In genomic region chr3:28111516-28111915, GRCm38 (mm10) we compare ENCODE assay signal across 14 mouse cellular contexts.
DNase-seq lines count a peak whose midpoint lies in the region; ATAC-seq and TF ChIP-seq lines count a peak whose summit lies in the region.
"Had no signal": no experiment of that assay in that cellular context is flagged by ENCODE, and none has a peak within 500 bp of the region (broad histone marks: within the 10 kb centered on the region; RNA-seq: fewer than 3 reads in every experiment).

No protein-coding gene starts in this region.

- H3K27ac ChIP-seq in heart, postnatal 0 days (ENCODE audit: low read depth), result peak overlapping the region; percentile 74
- H3K27ac ChIP-seq in midbrain, embryonic 11.5 days (ENCODE audit: low read depth, low read length), result no peak overlapping the region

- TF ChIP-seq EP300 in heart, postnatal 0 days (IDR thresholded peaks at IDR 0.05; ENCODE audit: low read depth), result peak; percentile 92

- H3K9ac ChIP-seq in heart, postnatal 0 days (replicated peaks; ENCODE audit: low read depth, low read length), result no peak overlapping the region
- no peak overlapping the region for H3K9ac ChIP-seq in midbrain, embryonic 11.5 days (ENCODE audit: low read length)

- 0 out of 2 replicates have a peak, but pooled peaks cover 6% of the 10 kb centered on the region for H3K36me3 ChIP-seq in heart, postnatal 0 days (replicated peaks; ENCODE audit: control insufficient read depth, insufficient read depth, low read length)
- no peaks in the 10 kb centered on the region for H3K36me3 ChIP-seq in midbrain, embryonic 11.5 days (ENCODE audit: control insufficient read depth, insufficient read depth, low read length)
- H3K36me3 ChIP-seq: G1E had no signal

- H3K9me3 ChIP-seq in heart, postnatal 0 days (replicated peaks; ENCODE audit: control insufficient read depth, low read length), result no peaks in the 10 kb centered on the region
- no peaks in the 10 kb centered on the region for H3K9me3 ChIP-seq in midbrain, embryonic 11.5 days (ENCODE audit: control insufficient read depth, low read length)
- H3K9me3 ChIP-seq: G1E; megakaryocyte, embryonic 14.5 days had no signal

- TF ChIP-seq POLR2A in lung, adult 2 months (IDR thresholded peaks at IDR 0.05; ENCODE audit: borderline replicate concordance, extremely low read depth, low read depth, low read length), result no peak

- H3K4me1 ChIP-seq in lung, adult 2 months (ENCODE audit: control insufficient read depth, insufficient read depth, low read length), result 0 out of 2 replicates have a peak, but pooled peaks cover 2% of the 10 kb centered on the region
- peaks cover 9% of the 10 kb centered on the region; the same call in 1 of the 2 replicates for H3K4me1 ChIP-seq in heart, postnatal 0 days (ENCODE audit: control insufficient read depth, insufficient read depth)
- H3K4me1 ChIP-seq in midbrain, embryonic 11.5 days (ENCODE audit: control insufficient read depth, insufficient read depth, low read length), result no peaks in the 10 kb centered on the region

- ATAC-seq in heart, postnatal 0 days (ENCODE audit: insufficient read depth, low read depth), result peak; percentile 69
- ATAC-seq in midbrain, embryonic 11.5 days (ENCODE audit: low FRiP score), result no peak
- no peak for ATAC-seq in erythroblast, adult 5-6 weeks (replicated peaks; ENCODE audit: low FRiP score, poor library complexity, severe bottlenecking)
- ATAC-seq: inflammation-experienced regulatory T-cells, adult 6 months had no signal

- no peak overlapping the region for H3K4me3 ChIP-seq in lung, adult 2 months (replicated peaks; ENCODE audit: extremely low read depth, low read depth, low read length)
- H3K4me3 ChIP-seq in heart, postnatal 0 days (ENCODE audit: low read depth, low read length), result no peak overlapping the region
- no peak overlapping the region for H3K4me3 ChIP-seq in midbrain, embryonic 11.5 days (ENCODE audit: low read depth, low read length)
- H3K4me3 ChIP-seq: megakaryocyte, embryonic 14.5 days had no signal

- no peaks in the 10 kb centered on the region for H3K27me3 ChIP-seq in heart, postnatal 0 days (ENCODE audit: control insufficient read depth, insufficient read depth, low read length)
- no peaks in the 10 kb centered on the region for H3K27me3 ChIP-seq in midbrain, embryonic 11.5 days (ENCODE audit: control insufficient read depth, insufficient read depth, low read length)
- H3K27me3 ChIP-seq: megakaryocyte, embryonic 14.5 days had no signal

- no peak for TF ChIP-seq CTCF in lung, adult 2 months (IDR thresholded peaks at IDR 0.05; ENCODE audit: insufficient read depth, low read length)
- no peak for TF ChIP-seq CTCF in heart, postnatal 0 days (IDR thresholded peaks at IDR 0.05; ENCODE audit: low read depth)

- WGBS in lung, adult 2 months, result 48% methylated on average over 5 of the region's 5 CpGs
- WGBS in heart, postnatal 0 days, result 8% methylated on average over 5 of the region's 5 CpGs
- WGBS in midbrain, embryonic 11.5 days, result 87% methylated on average over 5 of the region's 5 CpGs

- H3K4me2 ChIP-seq in heart, postnatal 0 days (ENCODE audit: low read depth, low read length), result no peak overlapping the region
- H3K4me2 ChIP-seq in midbrain, embryonic 11.5 days, result no peak overlapping the region

- peak; percentile 37 to 47 for DNase-seq in lung, adult 18-20 months
- DNase-seq in lung, adult 2 months, result no peak
- DNase-seq in adrenal gland, postnatal 10 days, result peak; percentile 67
- peak; percentile 78 for DNase-seq in heart, postnatal 0 days (ENCODE audit: low spot score)
- DNase-seq in skeletal muscle tissue, adult 2 months (ENCODE audit: low read depth, low spot score), result peak; percentile 56
- DNase-seq in frontal cortex, postnatal 14 days (ENCODE audit: low spot score in 2 of 2), result no peak
- DNase-seq in midbrain, embryonic 11.5 days (ENCODE audit: low spot score, missing footprints), result no peak
- DNase-seq: cerebellum, postnatal 14 days; right cerebral cortex, postnatal 4 days; thymus, adult 2 months had no signal

Comparison
In these comparisons a context has a peak if more than half of its experiments do, and no peak if none do; other contexts are left out.
1. DNase-seq: peak in lung, adult 18-20 months (2 of 2), adrenal gland, postnatal 10 days (single experiment), heart, postnatal 0 days (single experiment) and skeletal muscle tissue, adult 2 months (single experiment); none in lung, adult 2 months (single experiment), frontal cortex, postnatal 14 days (0 of 2) and midbrain, embryonic 11.5 days (single experiment).